Mouse (Mus musculus) hindbrain, embryonic 14.5 days (tissue): ENCODE measurements around the gene Gm7903. TPM values are rescaled to one million over a fixed set of nuclear protein-coding genes. Genes with fewer than 3 reads are reported as not detected.
"Not testable (repeated sequence)": the region's sequence is repeated elsewhere in the genome, so short reads cannot be mapped to it uniquely, and the experiment has no call there.

Experiments
- ATAC-seq: fragments of 200-750 bp; cut with Nextera tagmentation; 2 replicates; pipeline ENCODE4 v1.8.0; 2017; ENCODE audit warnings: moderate number of reproducible peaks, mild to moderate bottlenecking, moderate TSS enrichment, moderate library complexity; ENCODE audit not compliant: low FRiP score
- DNase-seq: peaks from one replicate; pipeline ENCODE4 v3.0.0-alpha.2; 2015; ENCODE audit warnings: low spot score
- H3K27ac ChIP-seq: fragments of 300-500 bp; sonication (generic); 2 replicates; pipeline ENCODE4 v1.5.1; 2014; ENCODE audit warnings: mild to moderate bottlenecking, moderate library complexity
- H3K27me3 ChIP-seq: fragments of 300-500 bp; sonication (generic); 2 replicates; pipeline ENCODE4 v1.6.1; 2014; ENCODE audit warnings: mild to moderate bottlenecking, low read length, mixed read lengths; ENCODE audit not compliant: control insufficient read depth, insufficient read depth
- H3K36me3 ChIP-seq: fragments of 300-500 bp; sonication (generic); replicated peaks from 2 replicates; pipeline ENCODE4 v1.6.1; 2014; ENCODE audit not compliant: control insufficient read depth, insufficient read depth
- H3K4me1 ChIP-seq: fragments of 300-500 bp; sonication (generic); replicated peaks from 2 replicates; pipeline ENCODE4 v1.6.1; 2014; ENCODE audit warnings: antibody characterized with exemption, low read length, mixed read lengths; ENCODE audit not compliant: control insufficient read depth, insufficient read depth
- H3K4me2 ChIP-seq: fragments of 300-500 bp; sonication (generic); replicated peaks from 2 replicates; pipeline ENCODE4 v1.6.1; 2014; ENCODE audit warnings: mild to moderate bottlenecking, moderate library complexity
- H3K4me3 ChIP-seq: fragments of 300-500 bp; sonication (generic); replicated peaks from 2 replicates; pipeline ENCODE4 v1.5.1; 2014; ENCODE audit warnings: mild to moderate bottlenecking, low read length
- H3K9ac ChIP-seq: fragments of 300-500 bp; sonication (generic); 2 replicates; pipeline ENCODE4 v1.6.1; 2014
- H3K9me3 ChIP-seq: fragments of 300-500 bp; sonication (generic); 2 replicates; pipeline ENCODE4 v1.6.1; 2016; ENCODE audit warnings: low read length; ENCODE audit not compliant: control insufficient read depth
- WGBS: fragments of 180-500 bp; shearing (Covaris S2); extraction: QIAGEN DNeasy Blood & Tissue Kit; methylation state at CpG from one replicate; pipeline ENCODE4 v1.1.7; 2014; 5-methylcytosine and 5-hydroxymethylcytosine counted together
- polyA plus RNA-seq: library from polyadenylated mRNA; unstranded; fragments of >200 nt; fragmentation: Nextera tagmentation; extraction: Ambion mirVana; gene quantifications from 2 replicates; pipeline ENCODE4 v1.2.1, GENCODE M21; 2014

Gene Gm7903
- not detected in 2 replicates for polyA plus RNA-seq

GRCm38 (mm10) chrX:135433535-135433934 lies at the start of gene Gm7903:
Gene Gm7903 (plus strand): TSS chrX:135433835.
- not testable (repeated sequence) for ATAC-seq, DNase-seq, H3K4me2 ChIP-seq, H3K4me1 ChIP-seq, H3K36me3 ChIP-seq, H3K9ac ChIP-seq, H3K27ac ChIP-seq, H3K27me3 ChIP-seq, H3K9me3 ChIP-seq, H3K4me3 ChIP-seq
- no CpG with 5 or more reads among the region's 15 CpGs for WGBS

GRCm38 (mm10) chrX:135403578-135403977 lies 30.1 kb upstream of the Gm7903 start:
- not testable (repeated sequence) for H3K4me2 ChIP-seq, H3K4me3 ChIP-seq, H3K9ac ChIP-seq, H3K27me3 ChIP-seq, ATAC-seq, H3K4me1 ChIP-seq, DNase-seq, H3K27ac ChIP-seq, H3K36me3 ChIP-seq, H3K9me3 ChIP-seq
- no CpG with 5 or more reads among the region's 3 CpGs for WGBS

GRCm38 (mm10) chrX:135421203-135421602 lies 12.4 kb upstream of the Gm7903 start:
- DNase-seq, ATAC-seq, H3K4me1 ChIP-seq, H3K9ac ChIP-seq, H3K4me2 ChIP-seq, H3K27me3 ChIP-seq, H3K27ac ChIP-seq, H3K9me3 ChIP-seq, H3K4me3 ChIP-seq, H3K36me3 ChIP-seq: not testable (repeated sequence)
- WGBS, result 58% methylated on average over 3 of the region's 7 CpGs

- not testable (repeated sequence) for H3K27me3 ChIP-seq, ATAC-seq, H3K36me3 ChIP-seq
Observed at GRCm38 (mm10) chrX:135421824-135422223, 11.8 kb upstream of the Gm7903 start.

GRCm38 (mm10) chrX:135422473-135422872 lies 11.2 kb upstream of the Gm7903 start:
- WGBS, result no CpG with 5 or more reads among the region's 4 CpGs
- not testable (repeated sequence) for ATAC-seq, H3K4me3 ChIP-seq

More at GRCm38 (mm10) chrX:135421824-135422223, 11.8 kb upstream of the Gm7903 start:
- H3K4me1 ChIP-seq, DNase-seq, H3K4me2 ChIP-seq, H3K4me3 ChIP-seq, H3K27ac ChIP-seq, H3K9me3 ChIP-seq, H3K9ac ChIP-seq: not testable (repeated sequence)

GRCm38 (mm10) chrX:135464160-135464559 lies 30.5 kb downstream of the Gm7903 start:
- not testable (repeated sequence) for H3K27ac ChIP-seq, ATAC-seq, H3K36me3 ChIP-seq, H3K9me3 ChIP-seq, H3K27me3 ChIP-seq, H3K4me3 ChIP-seq, H3K9ac ChIP-seq, DNase-seq, H3K4me2 ChIP-seq, H3K4me1 ChIP-seq
- WGBS, result no CpG with 5 or more reads among the region's 3 CpGs

More at GRCm38 (mm10) chrX:135422473-135422872, 11.2 kb upstream of the Gm7903 start:
- not testable (repeated sequence) for H3K27ac ChIP-seq, H3K9ac ChIP-seq, H3K27me3 ChIP-seq, H3K36me3 ChIP-seq, DNase-seq, H3K9me3 ChIP-seq, H3K4me2 ChIP-seq, H3K4me1 ChIP-seq

- ATAC-seq, H3K9ac ChIP-seq, H3K27ac ChIP-seq, DNase-seq, H3K4me2 ChIP-seq, H3K36me3 ChIP-seq, H3K9me3 ChIP-seq, H3K4me1 ChIP-seq, H3K4me3 ChIP-seq, H3K27me3 ChIP-seq: not testable (repeated sequence)
- WGBS, result no CpG with 5 or more reads among the region's 6 CpGs
Observed at GRCm38 (mm10) chrX:135481902-135482301, 48.3 kb downstream of the Gm7903 start.

GRCm38 (mm10) chrX:135483183-135483582 lies 49.5 kb downstream of the Gm7903 start:
- not testable (repeated sequence) for H3K4me3 ChIP-seq, H3K4me2 ChIP-seq, H3K27ac ChIP-seq, H3K36me3 ChIP-seq, H3K9ac ChIP-seq, H3K4me1 ChIP-seq, H3K27me3 ChIP-seq, H3K9me3 ChIP-seq, ATAC-seq, DNase-seq
- WGBS, result no CpG with 5 or more reads among the region's 3 CpGs
